Mouse (Mus musculus): ENCODE results near the gene Igfbp2.

The Igfbp2 gene

GRCm38 (mm10) chr1:72853759-72854158 is 29.5 kb downstream of the Igfbp2 start:
- no peak for DNase-seq (ENCODE audit: extremely low read depth, low read depth, low spot score)

- no peak for DNase-seq (ENCODE audit: extremely low read depth, low read depth, low spot score)
Observed at GRCm38 (mm10) chr1:72854337-72855237, 30.3 kb downstream of the Igfbp2 start.

GRCm38 (mm10) chr1:72855729-72856128 is 31.4 kb downstream of the Igfbp2 start:
- DNase-seq (ENCODE audit: extremely low read depth, low read depth, low spot score) = no peak

- DNase-seq (ENCODE audit: extremely low read depth, low read depth, low spot score) = no peak
Observed at GRCm38 (mm10) chr1:72856209-72856909, 32.1 kb downstream of the Igfbp2 start.

- no peak for DNase-seq (ENCODE audit: extremely low read depth, low read depth, low spot score)
Observed at GRCm38 (mm10) chr1:72857142-72857541, 32.8 kb downstream of the Igfbp2 start.

GRCm38 (mm10) chr1:72857631-72858030 is 33.3 kb downstream of the Igfbp2 start:
- DNase-seq (ENCODE audit: extremely low read depth, low read depth, low spot score) = no peak

GRCm38 (mm10) chr1:72858286-72858685 is 34.0 kb downstream of the Igfbp2 start:
- no peak for DNase-seq (ENCODE audit: extremely low read depth, low read depth, low spot score)

- no peak for DNase-seq (ENCODE audit: extremely low read depth, low read depth, low spot score)
Observed at GRCm38 (mm10) chr1:72858874-72859273, 34.6 kb downstream of the Igfbp2 start.

- DNase-seq (ENCODE audit: extremely low read depth, low read depth, low spot score) = no peak
Observed at GRCm38 (mm10) chr1:72859963-72860362, 35.7 kb downstream of the Igfbp2 start.

GRCm38 (mm10) chr1:72860502-72860901 is 36.2 kb downstream of the Igfbp2 start:
- DNase-seq (ENCODE audit: extremely low read depth, low read depth, low spot score) = no peak

- no peak for DNase-seq (ENCODE audit: extremely low read depth, low read depth, low spot score)
Observed at GRCm38 (mm10) chr1:72861702-72862101, 37.4 kb downstream of the Igfbp2 start.

- no peak for DNase-seq (ENCODE audit: extremely low read depth, low read depth, low spot score)
Observed at GRCm38 (mm10) chr1:72862248-72862647, 37.9 kb downstream of the Igfbp2 start.

GRCm38 (mm10) chr1:72863692-72864091 is 39.4 kb downstream of the Igfbp2 start:
- no peak for DNase-seq (ENCODE audit: extremely low read depth, low read depth, low spot score)

GRCm38 (mm10) chr1:72864272-72864671 is 40.0 kb downstream of the Igfbp2 start:
- DNase-seq (ENCODE audit: extremely low read depth, low read depth, low spot score) = no peak

- no peak for DNase-seq (ENCODE audit: extremely low read depth, low read depth, low spot score)
Observed at GRCm38 (mm10) chr1:72865900-72866299, 41.6 kb downstream of the Igfbp2 start.

GRCm38 (mm10) chr1:72866417-72866816 is 42.1 kb downstream of the Igfbp2 start:
- no peak for DNase-seq (ENCODE audit: extremely low read depth, low read depth, low spot score)

GRCm38 (mm10) chr1:72867346-72867745 is 43.0 kb downstream of the Igfbp2 start:
- DNase-seq (ENCODE audit: extremely low read depth, low read depth, low spot score) = no peak

- no peak for DNase-seq (ENCODE audit: extremely low read depth, low read depth, low spot score)
Observed at GRCm38 (mm10) chr1:72868429-72869215, 44.3 kb downstream of the Igfbp2 start.

GRCm38 (mm10) chr1:72869275-72869674 is 45.0 kb downstream of the Igfbp2 start:
- DNase-seq (ENCODE audit: extremely low read depth, low read depth, low spot score) = no peak

- DNase-seq (ENCODE audit: extremely low read depth, low read depth, low spot score) = no peak
Observed at GRCm38 (mm10) chr1:72869681-72870614, 45.6 kb downstream of the Igfbp2 start.
